Mouse (Mus musculus) embryonic facial prominence, embryonic 11.5 days (tissue): ENCODE measurements around the gene Sart1. TPM values are rescaled to one million over a fixed set of nuclear protein-coding genes. Genes with fewer than 3 reads are reported as not detected.

Source experiments
- ATAC-seq: fragments of 200-750 bp; cut with Nextera tagmentation; replicated peaks from 2 replicates; pipeline ENCODE4 v1.8.0; 2017; ENCODE audit warnings: low read depth; ENCODE audit not compliant: insufficient number of reproducible peaks, low FRiP score, low TSS enrichment
- DNase-seq: peaks from one replicate; pipeline ENCODE4 v3.0.0-alpha.2; 2015; ENCODE audit warnings: low spot score
- H3K27ac ChIP-seq: fragments of 300-500 bp; sonication (generic); replicated peaks from 2 replicates; pipeline ENCODE4 v1.5.1; 2014; ENCODE audit warnings: mild to moderate bottlenecking, low read depth, low read length, control low read depth
- H3K27me3 ChIP-seq: fragments of 300-500 bp; sonication (generic); 2 replicates; pipeline ENCODE4 v1.6.1; 2014; ENCODE audit warnings: mild to moderate bottlenecking, low read length, moderate library complexity, mixed read lengths; ENCODE audit not compliant: control insufficient read depth, insufficient read depth
- H3K36me3 ChIP-seq: fragments of 300-500 bp; sonication (generic); replicated peaks from 2 replicates; pipeline ENCODE4 v1.6.1; 2014; ENCODE audit warnings: low read depth, mild to moderate bottlenecking, low read length, moderate library complexity, mixed read lengths; ENCODE audit not compliant: control insufficient read depth, insufficient read depth
- H3K4me1 ChIP-seq: fragments of 300-500 bp; sonication (generic); 2 replicates; pipeline ENCODE4 v1.6.1; 2014; ENCODE audit warnings: low read length, mixed read lengths; ENCODE audit not compliant: control insufficient read depth, insufficient read depth
- H3K4me2 ChIP-seq: fragments of 300-500 bp; sonication (generic); 2 replicates; pipeline ENCODE4 v1.6.1; 2014; ENCODE audit warnings: low read depth, mild to moderate bottlenecking, control low read depth, low read length, moderate library complexity
- H3K4me3 ChIP-seq: fragments of 300-500 bp; sonication (generic); 2 replicates; pipeline ENCODE4 v1.5.1; 2014; ENCODE audit warnings: low read depth, low read length, control low read depth
- H3K9ac ChIP-seq: fragments of 300-500 bp; sonication (generic); replicated peaks from 2 replicates; pipeline ENCODE4 v1.6.1; 2014; ENCODE audit warnings: mild to moderate bottlenecking, control low read depth, low read length
- H3K9me3 ChIP-seq: fragments of 300-500 bp; sonication (generic); replicated peaks from 2 replicates; pipeline ENCODE4 v1.6.1; 2016; ENCODE audit warnings: mild to moderate bottlenecking, low read length, inconsistent platforms, mixed read lengths; ENCODE audit not compliant: control insufficient read depth
- WGBS: fragments of 180-500 bp; shearing (Covaris S2); extraction: QIAGEN DNeasy Blood & Tissue Kit; methylation state at CpG from one replicate; pipeline ENCODE4 v1.1.7; 2014; 5-methylcytosine and 5-hydroxymethylcytosine counted together
- polyA plus RNA-seq: library from polyadenylated mRNA; unstranded; fragments of >200 nt; fragmentation: Nextera tagmentation; extraction: Ambion mirVana; gene quantifications from 2 replicates; pipeline ENCODE4 v1.2.1, GENCODE M21; 2014

Sart1 gene
- polyA plus RNA-seq, 1 experiment from 2014 or later: 72.9 TPM

DNA sequence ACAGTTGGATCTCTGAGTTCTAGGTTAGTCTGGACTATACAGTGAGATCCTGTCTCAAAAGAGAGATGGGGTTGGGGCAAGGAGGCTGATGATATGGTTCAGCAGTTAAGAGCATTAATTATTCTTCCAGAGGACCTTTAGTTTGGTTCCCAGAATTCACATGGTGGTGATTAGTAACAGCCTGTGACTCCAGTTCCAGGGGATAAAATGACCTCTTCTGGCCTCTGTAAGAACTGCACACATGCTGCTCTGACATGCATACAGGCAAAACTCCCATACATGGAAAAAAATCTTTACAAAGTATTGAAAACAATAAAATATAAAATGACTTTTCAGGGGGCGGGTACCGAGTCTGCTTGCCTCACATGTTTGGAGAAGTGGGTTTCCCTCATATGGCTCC lies 39.6 kb upstream of the Sart1 start:
- DNase-seq (peak; percentile 70), ATAC-seq (no peak)
- no peak overlapping the region for H3K4me3 ChIP-seq

DNA sequence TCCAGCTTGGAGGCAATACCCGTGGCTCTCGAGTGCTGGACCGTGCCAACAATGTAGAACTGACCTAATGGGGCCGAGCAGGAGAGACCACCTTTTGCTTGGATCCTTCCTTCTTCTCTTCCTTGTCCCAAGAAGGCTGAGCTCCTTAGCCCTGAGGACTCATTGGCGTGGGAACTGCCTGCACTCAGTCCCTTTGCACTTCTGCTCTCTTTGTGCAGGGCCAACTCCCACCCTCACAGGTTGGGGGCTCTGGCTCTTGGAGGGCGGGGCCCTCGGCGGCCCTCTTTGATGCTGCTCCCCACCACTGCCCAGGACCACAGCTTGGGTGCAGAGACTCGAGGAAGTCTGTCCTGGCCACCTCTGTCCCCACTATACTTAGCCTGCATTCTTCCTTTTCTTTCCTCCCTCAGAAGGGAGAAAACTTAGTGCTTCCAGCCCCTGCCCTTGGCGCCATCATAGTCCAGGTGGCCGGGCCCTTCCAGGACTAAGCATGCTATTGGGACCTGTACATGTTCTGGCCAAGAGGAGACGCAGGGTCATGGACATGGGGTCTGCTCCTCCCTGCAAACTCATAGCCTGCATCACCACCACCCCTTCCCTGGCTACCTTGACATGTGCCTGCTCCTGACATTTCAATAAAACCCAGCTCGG lies 38.3 kb upstream of the Sart1 start:
- Histone ChIP-seq H3K4me3 (no peak overlapping the region), H3K9ac (no peak overlapping the region), H3K4me2 (no peak overlapping the region), H3K9me3 (no peaks in the 10 kb centered on the region), H3K4me1 (peaks cover 13% of the 10 kb centered on the region), H3K36me3 (peaks cover 6% of the 10 kb centered on the region), H3K27ac (no peak overlapping the region), H3K27me3 (no peaks in the 10 kb centered on the region)
- WGBS: 91% methylated on average over 13 of the region's 13 CpGs
- ATAC-seq (no peak), DNase-seq (no peak)

More for the DNA sequence above, 39.6 kb upstream of the Sart1 start:
- Histone ChIP-seq H3K4me2 (no peak overlapping the region), H3K36me3 (peaks cover 4% of the 10 kb centered on the region), H3K27ac (no peak overlapping the region), H3K27me3 (no peaks in the 10 kb centered on the region), H3K9me3 (no peaks in the 10 kb centered on the region), H3K4me1 (peaks cover 12% of the 10 kb centered on the region), H3K9ac (no peak overlapping the region)
- 87% methylated on average over 2 of the region's 2 CpGs for WGBS

DNA sequence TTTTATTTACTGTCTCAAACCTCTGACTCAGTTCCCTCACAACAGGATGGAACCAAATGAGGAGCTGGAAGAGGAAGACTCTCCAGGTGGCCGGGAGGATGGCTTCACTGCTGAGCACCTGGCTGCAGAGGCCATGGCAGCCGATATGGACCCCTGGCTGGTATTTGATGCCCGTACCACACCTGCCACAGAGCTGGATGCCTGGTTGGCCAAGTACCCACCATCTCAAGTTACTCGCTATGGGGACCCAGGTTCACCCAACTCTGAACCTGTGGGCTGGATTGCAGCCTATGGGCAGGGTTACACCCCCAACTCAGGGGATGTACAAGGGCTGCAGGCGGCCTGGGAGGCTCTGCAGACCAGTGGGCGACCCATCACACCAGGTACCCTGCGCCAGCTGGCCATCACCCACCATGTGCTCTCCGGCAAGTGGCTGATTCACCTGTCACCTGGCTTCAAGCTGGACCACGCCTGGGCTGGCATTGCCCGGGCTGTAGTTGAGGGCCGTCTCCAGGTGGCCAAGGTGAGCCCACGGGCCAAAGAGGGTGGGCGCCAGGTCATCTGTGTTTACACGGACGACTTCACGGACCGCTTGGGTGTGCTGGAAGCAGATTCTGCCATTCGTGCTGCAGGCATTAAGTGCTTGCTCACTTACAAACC lies 37.5 kb upstream of the Sart1 start:
- Histone ChIP-seq H3K9me3 (no peaks in the 10 kb centered on the region), H3K9ac (peak overlapping the region; percentile 94), H3K4me3 (peak overlapping the region; percentile 76), H3K36me3 (peaks cover 6% of the 10 kb centered on the region), H3K4me2 (peak overlapping the region; percentile 82), H3K27me3 (no peaks in the 10 kb centered on the region), H3K27ac (no peak overlapping the region), H3K4me1 (peaks cover 13% of the 10 kb centered on the region)
- 90% methylated on average over 18 of the region's 18 CpGs for WGBS
- DNase-seq: no peak
- ATAC-seq: no peak

GRCm38 (mm10) chr19:5424782-5425741 lies 36.6 kb upstream of the Sart1 start, which contains the start of the genes Drap1 and AI837181:
Gene Drap1, minus strand, starts transcription at chr19:5424979.
Gene AI837181, plus strand, starts transcription at chr19:5425144.
- H3K9ac ChIP-seq: peak within 1 kb of the TSS; percentile 94
- H3K27me3 ChIP-seq: no peaks in the 10 kb centered on the region
- peak within 1 kb of the TSS; percentile 86 for H3K27ac ChIP-seq
- peaks cover 13% of the 10 kb centered on the region for H3K4me1 ChIP-seq
- peak within 1 kb of the TSS; percentile 84 for H3K4me2 ChIP-seq
- no peaks in the 10 kb centered on the region for H3K9me3 ChIP-seq
- under 1% methylated on average over 63 of the region's 87 CpGs for WGBS
- H3K36me3 ChIP-seq: peaks cover 6% of the 10 kb centered on the region
- peak; percentile 97 for DNase-seq
- peak; percentile 88 for ATAC-seq
- H3K4me3 ChIP-seq: peak within 1 kb of the TSS; percentile 76

DNA sequence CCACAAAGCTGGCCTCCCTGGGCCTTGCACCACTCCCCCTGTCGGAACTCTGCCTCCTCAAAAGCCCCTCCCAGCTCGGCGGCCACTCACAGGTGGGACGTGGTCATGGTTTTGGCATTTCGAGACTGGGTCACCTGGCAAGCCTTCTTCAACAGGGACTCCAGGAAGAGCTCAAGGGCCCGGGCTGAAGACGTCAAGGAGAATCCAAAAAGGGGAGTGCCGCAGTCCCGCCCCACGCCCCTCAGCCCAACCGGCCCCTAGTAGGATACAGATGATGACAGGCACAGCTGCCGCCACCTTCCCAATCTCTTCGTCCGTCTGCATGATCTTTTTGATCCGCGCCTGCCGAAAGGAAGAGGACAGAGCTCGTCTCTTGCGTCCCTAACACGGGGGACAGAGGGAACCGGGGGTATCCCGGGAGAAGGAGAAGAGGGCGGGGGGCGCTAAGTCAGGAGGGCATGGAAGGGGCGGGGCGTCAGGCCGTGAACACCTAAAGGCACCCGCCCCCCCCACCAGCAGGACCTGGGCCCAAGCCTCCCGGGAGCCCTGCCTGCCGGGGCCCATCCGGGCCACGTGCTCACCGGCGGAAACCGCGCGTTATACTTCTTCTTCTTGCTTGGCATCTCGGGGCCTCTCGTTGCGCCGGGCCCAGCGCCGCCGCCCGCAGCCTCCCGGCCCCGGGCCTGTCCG lies 35.7 kb upstream of the Sart1 start:
- H3K4me2 ChIP-seq: peak overlapping the region; percentile 84
- peaks cover 13% of the 10 kb centered on the region for H3K4me1 ChIP-seq
- H3K27ac ChIP-seq: peak overlapping the region; percentile 86
- peaks cover 6% of the 10 kb centered on the region for H3K36me3 ChIP-seq
- H3K9me3 ChIP-seq: no peaks in the 10 kb centered on the region
- no peaks in the 10 kb centered on the region for H3K27me3 ChIP-seq
- ATAC-seq (peak; percentile 67), DNase-seq (peak; percentile 79)
- H3K9ac ChIP-seq: peak overlapping the region; percentile 94
- under 1% methylated on average over 32 of the region's 48 CpGs for WGBS
- H3K4me3 ChIP-seq: peak overlapping the region; percentile 76

- ATAC-seq: no peak
- Histone ChIP-seq H3K4me2 (peak overlapping the region; percentile 84), H3K4me3 (peak overlapping the region; percentile 76), H3K27me3 (no peaks in the 10 kb centered on the region), H3K9ac (peak overlapping the region; percentile 94), H3K4me1 (peaks cover 13% of the 10 kb centered on the region), H3K27ac (no peak overlapping the region), H3K36me3 (peaks cover 6% of the 10 kb centered on the region), H3K9me3 (no peaks in the 10 kb centered on the region)
- WGBS: 63% methylated on average over 12 of the region's 12 CpGs
- no peak for DNase-seq
These were observed 35.1 kb upstream of the Sart1 start for GRCm38 (mm10) chr19:5423561-5423960.

DNA sequence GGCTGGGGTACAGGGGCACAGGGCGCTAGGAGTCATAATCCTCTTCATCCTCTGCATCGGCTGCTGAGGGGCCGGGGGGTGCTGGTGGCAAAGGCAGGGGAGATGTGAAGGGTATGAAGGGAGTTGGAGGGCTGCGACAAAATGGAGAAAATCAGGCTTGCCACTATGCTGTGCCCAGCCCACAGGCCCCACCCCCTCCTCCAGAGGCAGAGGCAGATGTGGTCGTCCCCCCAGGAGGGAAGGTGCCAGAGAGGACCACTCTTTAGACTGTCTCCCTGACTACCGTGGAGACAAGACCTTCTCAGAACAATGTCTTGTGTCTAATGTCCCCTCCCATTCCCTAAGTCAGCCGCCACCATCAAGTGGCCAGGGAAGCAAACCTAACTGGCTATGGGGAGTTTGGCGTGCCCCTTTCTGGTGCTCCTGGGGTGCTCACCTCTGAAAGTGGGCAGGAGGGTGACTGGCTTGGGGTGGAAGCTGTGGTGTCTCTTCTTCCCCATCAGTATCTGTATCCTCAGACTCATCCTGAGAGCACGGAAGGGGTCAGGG lies 34.5 kb upstream of the Sart1 start:
- Histone ChIP-seq H3K9ac (peak overlapping the region; percentile 94; the same call in 1 of the 2 replicates), H3K4me2 (peak overlapping the region; percentile 84), H3K27me3 (no peaks in the 10 kb centered on the region), H3K4me3 (no peak overlapping the region), H3K27ac (no peak overlapping the region), H3K4me1 (peaks cover 13% of the 10 kb centered on the region), H3K36me3 (peaks cover 6% of the 10 kb centered on the region), H3K9me3 (no peaks in the 10 kb centered on the region)
- 80% methylated on average over 9 of the region's 9 CpGs for WGBS
- DNase-seq (no peak), ATAC-seq (no peak)
